Mouse (Mus musculus) erythroblast, embryonic 14.5 days (primary cell): ENCODE measurements at regions not wholly inside any gene's neighbourhood (a gene's known extent, or its start where the extent isn't known, plus 50 kb on each side); places are given as distances from the start of the nearest gene placed in this dataset.

Experiments used
- H3K27me3 ChIP-seq: 2 replicates; pipeline ENCODE4 v1.6.1; 2012; ENCODE audit warnings: inconsistent platforms; ENCODE audit not compliant: control insufficient read depth
- H3K36me3 ChIP-seq: 2 replicates; pipeline ENCODE4 v1.6.1; 2012; ENCODE audit warnings: mild to moderate bottlenecking, inconsistent platforms; ENCODE audit not compliant: control insufficient read depth
- H3K4me1 ChIP-seq: 2 replicates; pipeline ENCODE4 v1.6.1; 2012; ENCODE audit warnings: inconsistent platforms; ENCODE audit not compliant: control insufficient read depth
- H3K4me3 ChIP-seq: replicated peaks from 2 replicates; pipeline ENCODE3; 2012; ENCODE audit warnings: moderate library complexity, mild to moderate bottlenecking, inconsistent platforms
- H3K9me3 ChIP-seq: 2 replicates; pipeline ENCODE4 v1.6.1; 2012; ENCODE audit warnings: low read length, inconsistent platforms, mixed read lengths; ENCODE audit not compliant: control insufficient read depth
- GATA1 ChIP-seq: IDR thresholded peaks from 2 replicates; pipeline ENCODE4 v1.6.1; 2012; ENCODE audit warnings: low read length, inconsistent platforms, mixed read lengths
- TAL1 ChIP-seq: IDR thresholded peaks from 3 replicates; pipeline ENCODE4 v1.6.1; 2012; ENCODE audit warnings: low read length, inconsistent platforms, mixed read lengths

GRCm38 (mm10) chr1:136773743-136774142 is 149.0 kb downstream of the Zfp281 start:
- no peaks in the 10 kb centered on the region for H3K4me1 ChIP-seq
- H3K9me3 ChIP-seq: no peaks in the 10 kb centered on the region
- H3K36me3 ChIP-seq: no peaks in the 10 kb centered on the region
- no peak for TF ChIP-seq TAL1
- no peaks in the 10 kb centered on the region for H3K27me3 ChIP-seq
- no peak overlapping the region for H3K4me3 ChIP-seq

- H3K36me3 ChIP-seq: no peaks in the 10 kb centered on the region
- no peaks in the 10 kb centered on the region for H3K4me1 ChIP-seq
- no peak overlapping the region for H3K4me3 ChIP-seq
- no peaks in the 10 kb centered on the region for H3K27me3 ChIP-seq
- TF ChIP-seq TAL1 (no peak), GATA1 (no peak)
- H3K9me3 ChIP-seq: no peaks in the 10 kb centered on the region
Measured at GRCm38 (mm10) chr1:136776211-136776610, 151.5 kb downstream of the Zfp281 start.

GRCm38 (mm10) chr1:136777263-136777980 is 152.7 kb downstream of the Zfp281 start:
- no peaks in the 10 kb centered on the region for H3K36me3 ChIP-seq
- no peaks in the 10 kb centered on the region for H3K27me3 ChIP-seq
- H3K9me3 ChIP-seq: no peaks in the 10 kb centered on the region
- no peaks in the 10 kb centered on the region for H3K4me1 ChIP-seq
- TF ChIP-seq TAL1 (no peak), GATA1 (no peak)
- H3K4me3 ChIP-seq: no peak overlapping the region

GRCm38 (mm10) chr1:136779384-136779783 is 154.7 kb downstream of the Zfp281 start:
- H3K4me1 ChIP-seq: no peaks in the 10 kb centered on the region
- H3K4me3 ChIP-seq: no peak overlapping the region
- no peaks in the 10 kb centered on the region for H3K27me3 ChIP-seq
- no peak for TF ChIP-seq GATA1
- no peak for TF ChIP-seq TAL1
- no peaks in the 10 kb centered on the region for H3K36me3 ChIP-seq
- H3K9me3 ChIP-seq: no peaks in the 10 kb centered on the region

- H3K27me3 ChIP-seq: no peaks in the 10 kb centered on the region
- no peaks in the 10 kb centered on the region for H3K4me1 ChIP-seq
- no peaks in the 10 kb centered on the region for H3K9me3 ChIP-seq
- no peak overlapping the region for H3K4me3 ChIP-seq
- TF ChIP-seq TAL1: no peak
- TF ChIP-seq GATA1: no peak
- no peaks in the 10 kb centered on the region for H3K36me3 ChIP-seq
Measured at GRCm38 (mm10) chr1:136781561-136782025, 156.9 kb downstream of the Zfp281 start.

GRCm38 (mm10) chr1:136782261-136782660 is 157.6 kb downstream of the Zfp281 start:
- no peaks in the 10 kb centered on the region for H3K9me3 ChIP-seq
- no peak for TF ChIP-seq GATA1
- no peak for TF ChIP-seq TAL1
- no peak overlapping the region for H3K4me3 ChIP-seq
- no peaks in the 10 kb centered on the region for H3K4me1 ChIP-seq
- no peaks in the 10 kb centered on the region for H3K27me3 ChIP-seq
- H3K36me3 ChIP-seq: no peaks in the 10 kb centered on the region

- H3K36me3 ChIP-seq: no peaks in the 10 kb centered on the region
- TF ChIP-seq TAL1 (no peak), GATA1 (no peak)
- H3K27me3 ChIP-seq: no peaks in the 10 kb centered on the region
- H3K9me3 ChIP-seq: no peaks in the 10 kb centered on the region
- no peaks in the 10 kb centered on the region for H3K4me1 ChIP-seq
- no peak overlapping the region for H3K4me3 ChIP-seq
Measured at GRCm38 (mm10) chr1:136784178-136784577, 159.5 kb downstream of the Zfp281 start.

GRCm38 (mm10) chr1:136788979-136789513 is 164.3 kb downstream of the Zfp281 start:
- Histone ChIP-seq H3K4me1 (no peaks in the 10 kb centered on the region), H3K36me3 (no peaks in the 10 kb centered on the region), H3K9me3 (no peaks in the 10 kb centered on the region; the same call in 1 of the 2 replicates), H3K27me3 (no peaks in the 10 kb centered on the region), H3K4me3 (no peak overlapping the region)
- TF ChIP-seq GATA1 (no peak), TAL1 (no peak)

GRCm38 (mm10) chr1:136791641-136792040 is 166.9 kb downstream of the Zfp281 start:
- H3K4me1 ChIP-seq: no peaks in the 10 kb centered on the region
- H3K9me3 ChIP-seq: no peaks in the 10 kb centered on the region; the same call in 1 of the 2 replicates
- TF ChIP-seq TAL1 (no peak), GATA1 (no peak)
- no peak overlapping the region for H3K4me3 ChIP-seq
- H3K36me3 ChIP-seq: no peaks in the 10 kb centered on the region
- no peaks in the 10 kb centered on the region for H3K27me3 ChIP-seq
